Comparison of ENCODE assay signal across 31 mouse cellular contexts in the genomic region with DNA sequence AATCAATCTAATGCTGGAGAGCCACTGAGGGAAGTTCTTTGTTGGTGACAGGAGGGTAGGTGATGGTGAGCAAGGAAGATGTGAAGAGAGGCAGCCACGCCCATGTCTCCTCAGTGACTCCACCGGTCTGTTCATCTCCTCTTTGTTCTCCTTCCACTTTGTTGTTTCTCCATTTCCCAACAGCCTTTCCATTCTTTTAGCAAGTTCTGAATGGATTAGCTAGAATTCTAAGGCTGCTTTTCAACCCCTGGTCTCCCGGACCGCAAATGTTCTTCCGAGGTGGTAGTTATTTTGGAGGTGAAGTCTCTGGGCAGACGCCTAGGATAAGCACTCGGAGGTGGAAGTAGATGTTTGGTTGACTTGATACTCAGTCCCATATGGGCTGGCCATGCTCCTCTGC.
DNase-seq lines count a peak whose midpoint lies in the region; ATAC-seq and TF ChIP-seq lines count a peak whose summit lies in the region.
"Had no signal": no experiment of that assay in that cellular context is flagged by ENCODE, and none has a peak within 500 bp of the region (broad histone marks: within the 10 kb centered on the region; RNA-seq: fewer than 3 reads in every experiment).

No protein-coding gene starts in this region.

- DNase-seq in heart, adult 11 months, result peak; percentile 79
- no peak for DNase-seq in heart, adult 9 months (ENCODE audit: low spot score in 2 of 2)
- peak; percentile 17 for DNase-seq in ES-CJ7 (ENCODE audit: low read depth, low spot score)
- no peak for DNase-seq in lung, adult 2 months
- DNase-seq: adrenal gland, postnatal 10 days; cerebellum, adult 18-20 months; cerebellum, postnatal 25 days; gastrocnemius, postnatal 14 days; heart, adult 18-20 months; heart, postnatal 4 days; kidney, adult 18-20 months; kidney, postnatal 36 days; lung, adult 18-20 months; lung, postnatal 10 days; thymus, postnatal 25 days had no signal

- peaks cover 8% of the 10 kb centered on the region for H3K4me1 ChIP-seq in brown adipose tissue, adult 24 weeks (ENCODE audit: control insufficient read depth, insufficient read depth, insufficient read length, low read length)
- peaks cover 18% of the 10 kb centered on the region for H3K4me1 ChIP-seq in lung, adult 2 months (ENCODE audit: control insufficient read depth, insufficient read depth, low read length)
- H3K4me1 ChIP-seq in midbrain, embryonic 15.5 days, result no peaks in the 10 kb centered on the region
- no peaks in the 10 kb centered on the region for H3K4me1 ChIP-seq in forebrain, embryonic 16.5 days (replicated peaks; ENCODE audit: control insufficient read depth, insufficient read depth, low read length)
- H3K4me1 ChIP-seq: forebrain, embryonic 12.5 days; heart, embryonic 12.5 days; hindbrain, embryonic 13.5 days; limb, embryonic 13.5 days; neural tube, embryonic 12.5 days had no signal

- H3K9ac ChIP-seq in midbrain, embryonic 15.5 days, result no peak overlapping the region
- H3K9ac ChIP-seq in forebrain, embryonic 16.5 days (replicated peaks; ENCODE audit: low read depth, low read length), result no peak overlapping the region
- H3K9ac ChIP-seq: forebrain, embryonic 12.5 days; heart, embryonic 12.5 days; hindbrain, embryonic 13.5 days; kidney, embryonic 15.5 days; limb, embryonic 13.5 days; liver, embryonic 12.5 days; neural tube, embryonic 12.5 days had no signal

- H3K4me3 ChIP-seq in brown adipose tissue, adult 24 weeks (ENCODE audit: insufficient read depth, low read depth, low read length), result no peak overlapping the region
- no peak overlapping the region for H3K4me3 ChIP-seq in lung, adult 2 months (replicated peaks; ENCODE audit: extremely low read depth, low read depth, low read length)
- no peak overlapping the region for H3K4me3 ChIP-seq in midbrain, embryonic 15.5 days
- no peak overlapping the region for H3K4me3 ChIP-seq in forebrain, embryonic 16.5 days (replicated peaks; ENCODE audit: low read length)
- H3K4me3 ChIP-seq: erythroblast, embryonic 14.5 days; forebrain, embryonic 12.5 days; heart, embryonic 12.5 days; hindbrain, embryonic 13.5 days; kidney, embryonic 15.5 days; layer of hippocampus, adult 2 months; limb, embryonic 13.5 days; liver, embryonic 12.5 days; myocyte; neural tube, embryonic 12.5 days had no signal

- no peaks in the 10 kb centered on the region for H3K27me3 ChIP-seq in midbrain, embryonic 15.5 days (replicated peaks)
- H3K27me3 ChIP-seq in forebrain, embryonic 16.5 days (replicated peaks; ENCODE audit: control insufficient read depth, insufficient read depth, low read length), result no peaks in the 10 kb centered on the region
- H3K27me3 ChIP-seq: forebrain, embryonic 12.5 days; heart, embryonic 12.5 days; hindbrain, embryonic 13.5 days; kidney, embryonic 15.5 days; limb, embryonic 13.5 days; liver, embryonic 12.5 days; neural tube, embryonic 12.5 days had no signal

- ATAC-seq in megakaryocyte, adult 5-6 weeks (ENCODE audit: poor library complexity, severe bottlenecking), result peak; percentile 40
- no peak for ATAC-seq in midbrain, embryonic 15.5 days (replicated peaks)
- ATAC-seq in forebrain, embryonic 16.5 days, result no peak
- ATAC-seq: liver, embryonic 12.5 days had no signal

- whole genome bisulfite sequencing in lung, adult 2 months, result 72% methylated on average over 7 of the region's 7 CpGs
- 88% methylated on average over 7 of the region's 7 CpGs for WGBS in midbrain, embryonic 15.5 days
- WGBS in forebrain, embryonic 16.5 days, result 90% methylated on average over 7 of the region's 7 CpGs

- H3K36me3 ChIP-seq in midbrain, embryonic 15.5 days (replicated peaks), result no peaks in the 10 kb centered on the region
- H3K36me3 ChIP-seq in forebrain, embryonic 16.5 days (ENCODE audit: control insufficient read depth, insufficient read depth), result no peaks in the 10 kb centered on the region
- H3K36me3 ChIP-seq: forebrain, embryonic 12.5 days; G1E; heart, embryonic 12.5 days; hindbrain, embryonic 13.5 days; kidney, embryonic 15.5 days; limb, embryonic 13.5 days; liver, embryonic 12.5 days; neural tube, embryonic 12.5 days had no signal

- no peaks in the 10 kb centered on the region for H3K9me3 ChIP-seq in midbrain, embryonic 15.5 days
- no peaks in the 10 kb centered on the region for H3K9me3 ChIP-seq in forebrain, embryonic 16.5 days (ENCODE audit: control insufficient read depth, low read length)
- H3K9me3 ChIP-seq: forebrain, embryonic 12.5 days; G1E; heart, embryonic 12.5 days; hindbrain, embryonic 13.5 days; kidney, embryonic 15.5 days; limb, embryonic 13.5 days; liver, embryonic 12.5 days; neural tube, embryonic 12.5 days had no signal

- H3K27ac ChIP-seq in brown adipose tissue, adult 24 weeks (replicated peaks; ENCODE audit: low read depth, low read length), result 0 out of 2 replicates have a peak overlapping the region, but pooled peaks have one; percentile 12
- H3K27ac ChIP-seq in midbrain, embryonic 15.5 days, result no peak overlapping the region
- H3K27ac ChIP-seq in forebrain, embryonic 16.5 days (ENCODE audit: low read length), result no peak overlapping the region
- H3K27ac ChIP-seq: forebrain, embryonic 12.5 days; hindbrain, embryonic 13.5 days; kidney, embryonic 15.5 days; layer of hippocampus, adult 2 months; limb, embryonic 13.5 days; liver, embryonic 12.5 days; neural tube, embryonic 12.5 days had no signal

- TF ChIP-seq CTCF in lung, adult 2 months (IDR thresholded peaks at IDR 0.05; ENCODE audit: insufficient read depth, low read length), result no peak

- H3K4me2 ChIP-seq in midbrain, embryonic 15.5 days, result no peak overlapping the region
- H3K4me2 ChIP-seq in forebrain, embryonic 16.5 days (ENCODE audit: low read length), result no peak overlapping the region
- H3K4me2 ChIP-seq: forebrain, embryonic 12.5 days; heart, embryonic 12.5 days; hindbrain, embryonic 13.5 days; kidney, embryonic 15.5 days; limb, embryonic 13.5 days; liver, embryonic 12.5 days; midbrain, embryonic 11.5 days; neural tube, embryonic 12.5 days had no signal

- TF ChIP-seq POLR2A in lung, adult 2 months (IDR thresholded peaks at IDR 0.05; ENCODE audit: borderline replicate concordance, extremely low read depth, low read depth, low read length), result no peak

Comparison
In these comparisons a context has a peak if more than half of its experiments do, and no peak if none do; other contexts are left out.
1. DNase-seq: peak in heart, adult 11 months (single experiment) and ES-CJ7 (single experiment); none in heart, adult 9 months (0 of 2) and lung, adult 2 months (single experiment).